Mouse (Mus musculus) embryo, embryonic 10 days (tissue): ENCODE results near the gene Oxsr1.
A peak's percentile ranks its signal among the peaks of the same experiment; 100 is the strongest.
"Not testable (repeated sequence)": the region's sequence is repeated elsewhere in the genome, so short reads cannot be mapped to it uniquely, and the experiment has no call there.

Experiments
- DNase-seq: peaks from one replicate; pipeline ENCODE4 v3.0.0-alpha.2; 2015; ENCODE audit warnings: low spot score

Gene Oxsr1

DNA sequence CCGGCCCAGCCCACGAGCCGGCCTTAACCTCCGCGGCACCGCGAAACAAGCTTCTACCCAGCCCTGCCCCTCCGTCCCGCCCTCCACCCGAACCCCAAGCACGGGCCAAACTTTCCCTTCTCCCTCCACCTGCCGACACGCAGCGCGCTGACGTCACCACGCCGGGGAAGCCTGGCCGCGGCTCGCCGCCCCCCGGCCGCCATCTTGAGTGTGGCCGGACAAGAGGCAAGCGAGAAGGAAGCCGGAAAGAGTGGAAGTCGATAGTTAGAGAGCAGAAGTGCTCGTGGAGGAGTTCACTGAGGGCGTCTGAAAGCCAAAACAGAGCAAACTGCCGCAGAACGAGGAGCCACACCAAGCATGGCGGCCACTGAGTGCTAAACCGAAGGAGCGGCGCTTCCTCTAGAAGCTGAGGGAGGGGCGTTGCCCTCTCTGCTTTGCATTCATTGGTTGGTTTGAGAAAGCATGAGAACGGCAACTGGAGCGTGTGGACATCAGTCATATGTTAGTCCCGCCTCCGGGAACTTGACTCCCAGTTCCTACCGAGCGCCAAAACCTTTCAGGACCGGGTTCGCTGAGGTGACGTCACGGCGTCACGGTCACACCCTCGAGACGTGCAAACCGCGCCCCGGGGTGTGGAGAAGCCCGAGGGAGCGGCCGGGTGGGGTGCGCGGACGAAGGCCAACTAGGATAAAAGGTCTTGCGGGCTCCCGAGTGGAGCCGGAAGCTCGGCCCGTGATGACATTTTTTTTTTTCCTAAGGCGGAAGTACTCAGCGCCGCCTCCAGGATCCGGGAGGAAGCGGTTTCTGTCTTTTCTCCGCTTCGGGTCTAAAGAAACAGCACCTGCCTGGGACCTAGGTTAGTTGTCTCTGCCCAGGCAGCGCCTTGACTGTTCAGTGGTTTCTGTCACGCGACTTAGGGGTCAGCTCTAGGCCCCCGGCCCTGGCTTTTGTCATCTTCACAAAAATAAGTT lies at the start of gene Oxsr1:
Oxsr1 (minus strand) TSS at position 139 of the 971 bp plus-strand sequence.
- peak; percentile 99 for DNase-seq

DNA sequence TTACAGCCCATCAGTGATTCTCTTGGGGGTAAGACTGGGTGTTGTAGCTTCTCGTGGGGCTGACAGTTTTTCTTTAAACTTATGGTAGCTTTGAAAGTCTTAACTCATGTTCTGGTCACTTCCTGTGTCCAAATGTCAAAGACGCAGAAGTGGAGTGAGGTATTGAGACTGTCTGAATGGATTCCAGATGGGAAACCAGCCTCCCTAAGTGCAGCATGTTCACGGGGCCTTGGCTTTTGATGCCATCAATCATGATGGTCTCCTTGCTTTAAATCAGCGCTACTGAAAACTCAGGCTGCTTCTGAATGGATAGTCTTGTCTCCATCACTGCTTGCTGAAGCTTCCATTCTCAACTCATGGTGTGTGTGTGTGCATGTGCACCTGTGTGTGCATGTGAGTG lies 49.0 kb upstream of the Oxsr1 start:
- DNase-seq = peak; percentile 52

DNA sequence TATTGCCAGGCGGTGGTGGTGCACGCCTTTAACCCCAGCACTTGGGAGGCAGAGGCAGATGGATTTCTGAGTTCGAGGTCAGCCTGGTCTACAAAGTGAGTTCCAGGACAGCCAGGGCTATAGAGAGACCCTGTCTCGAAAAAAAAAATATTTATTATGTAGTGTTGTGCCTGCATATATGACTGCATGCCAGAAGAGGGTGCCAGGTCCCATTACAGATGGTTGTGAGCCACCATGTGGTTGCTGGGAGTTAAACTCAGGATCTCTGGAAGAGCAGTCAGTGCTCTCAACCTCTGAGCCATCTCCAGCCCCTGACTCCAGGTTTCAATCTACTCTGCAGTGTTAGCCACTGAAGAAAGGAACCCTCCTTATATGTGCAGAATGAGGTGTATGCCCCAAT lies 48.5 kb upstream of the Oxsr1 start:
- not testable (repeated sequence) for DNase-seq

DNA sequence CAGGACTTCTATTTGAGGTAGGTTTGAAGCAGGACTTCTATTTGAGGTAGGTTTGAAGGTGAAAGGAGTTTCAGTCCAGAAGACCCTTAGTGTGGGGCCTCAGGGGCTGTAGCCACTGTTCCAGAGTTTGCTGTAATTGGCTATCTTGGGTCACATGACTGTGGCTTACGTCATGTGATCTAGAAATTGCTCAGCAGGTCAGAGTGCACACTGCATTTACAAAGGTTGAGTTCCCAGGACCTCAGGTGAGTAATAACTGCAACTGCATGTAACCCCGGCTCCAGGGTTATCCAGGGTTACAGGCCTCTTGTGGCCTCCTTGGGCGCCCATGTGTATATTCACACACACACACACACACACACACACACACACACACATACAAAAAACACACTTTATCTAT lies 46.1 kb upstream of the Oxsr1 start:
- DNase-seq = no peak

DNA sequence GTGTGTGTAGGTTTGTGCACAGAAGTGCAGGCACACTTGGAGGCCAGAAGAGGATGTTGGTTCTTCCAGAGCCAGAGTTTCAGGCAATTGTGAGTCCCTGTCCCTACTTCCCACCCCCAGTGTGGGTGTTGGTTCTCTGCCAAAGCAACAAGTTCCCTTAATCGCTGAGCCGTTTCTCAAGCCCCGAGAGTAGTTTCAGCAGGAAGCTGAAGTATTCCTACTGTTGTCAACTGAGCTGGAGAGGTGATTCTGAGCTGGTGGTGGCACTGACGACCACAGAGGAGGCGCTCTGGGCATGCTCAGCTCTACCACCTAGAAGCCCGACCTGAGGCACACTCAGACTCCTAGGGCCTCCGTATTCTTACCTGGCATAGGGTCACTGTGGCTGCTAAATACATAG lies 43.1 kb upstream of the Oxsr1 start, which contains the start of gene Slc22a14:
Slc22a14 (minus strand) TSS at position 270 of the 400 bp plus-strand sequence.
- no peak for DNase-seq

DNA sequence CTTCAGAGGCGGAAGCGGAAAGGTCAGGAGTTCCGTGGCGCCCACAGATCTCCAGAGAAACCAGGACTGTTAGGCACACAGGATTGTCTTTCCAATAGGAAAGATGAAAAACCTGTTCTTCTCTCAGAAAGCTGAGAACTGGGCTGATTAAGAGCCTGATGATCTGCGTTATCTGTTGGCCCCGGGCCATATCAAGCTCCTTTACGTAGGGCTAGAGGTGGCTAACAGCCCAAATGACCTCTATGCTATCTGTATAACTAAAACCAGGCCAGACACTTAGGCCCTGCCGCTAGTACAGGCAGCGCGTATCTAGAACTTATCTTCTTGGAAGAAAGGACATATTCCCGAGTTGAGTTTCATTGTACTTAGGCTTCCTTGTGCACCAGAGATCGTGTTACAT lies 41.0 kb upstream of the Oxsr1 start:
- no peak for DNase-seq

DNA sequence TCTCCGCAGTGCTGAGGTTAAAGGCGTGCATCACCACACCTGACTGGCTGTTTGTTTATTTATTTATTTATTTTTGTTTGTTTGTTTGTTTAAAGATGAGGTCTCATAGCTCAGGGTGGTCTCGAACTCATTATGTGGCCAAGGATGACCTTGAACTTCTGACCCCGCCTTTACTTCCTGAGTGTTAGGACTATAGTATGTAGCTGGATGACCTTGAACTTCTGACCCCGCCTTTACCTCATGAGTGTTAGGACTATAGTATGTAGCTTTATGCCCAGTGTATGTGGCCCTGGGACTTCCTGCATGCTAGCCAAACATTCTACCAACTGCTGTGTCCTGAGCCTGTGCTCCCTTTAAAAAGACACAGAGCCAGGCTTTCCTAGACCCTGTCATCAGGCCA lies 39.2 kb upstream of the Oxsr1 start:
- DNase-seq = no peak

DNA sequence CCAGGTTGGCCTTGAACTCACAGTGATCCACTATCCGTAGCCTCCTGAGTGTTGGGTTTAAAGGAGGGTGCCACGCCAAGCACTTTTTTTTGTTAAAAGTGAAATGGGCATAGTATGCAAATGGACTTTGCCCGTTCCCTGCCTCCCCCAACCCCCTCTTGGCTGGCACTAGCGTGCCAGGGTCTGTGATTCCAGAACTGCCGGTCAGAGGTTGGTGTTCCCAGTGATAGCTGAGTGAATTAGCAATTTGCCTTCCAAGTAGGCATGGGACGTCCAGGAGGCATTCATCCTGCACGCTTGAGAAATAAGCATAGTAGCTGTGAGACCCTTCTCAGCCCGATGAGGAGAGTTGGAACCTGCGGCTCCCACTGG lies 35.8 kb upstream of the Oxsr1 start:
- no peak for DNase-seq

DNA sequence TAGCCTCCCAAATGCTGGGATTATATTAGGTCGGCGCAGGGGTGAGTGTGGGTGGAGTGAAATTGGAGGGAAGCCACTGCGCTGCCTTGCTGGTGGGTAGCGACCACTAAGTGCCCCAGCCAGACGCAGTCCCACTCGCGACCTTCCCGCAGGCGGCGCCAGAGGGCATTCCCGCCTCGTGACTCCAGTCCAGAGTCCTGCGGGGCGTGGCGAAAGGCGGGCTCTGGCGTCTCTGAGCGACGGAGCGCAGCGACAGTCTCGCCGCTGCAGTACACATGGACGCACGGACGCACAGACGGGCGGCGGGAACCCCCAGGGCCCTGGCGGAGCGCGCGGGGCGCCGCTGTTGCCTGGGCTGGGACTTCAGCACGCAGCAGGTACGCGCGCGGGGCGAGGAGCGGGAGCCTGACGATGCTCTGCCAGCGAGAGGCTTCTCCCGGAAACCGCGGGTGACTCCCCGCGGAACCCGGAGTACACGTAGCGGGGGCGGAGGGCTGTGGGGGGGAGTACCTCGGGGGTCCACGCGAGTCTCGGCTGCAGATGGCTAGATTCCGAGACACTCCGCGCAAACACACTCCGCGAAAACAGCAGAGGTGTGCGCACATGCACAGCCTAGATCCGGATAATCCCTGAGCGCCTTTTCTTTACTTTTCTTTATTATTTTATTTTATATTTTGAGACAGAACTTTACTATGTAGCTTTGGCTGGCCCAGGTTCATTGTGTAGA lies 35.3 kb upstream of the Oxsr1 start, which contains the start of gene Xylb:
Xylb (plus strand) TSS at position 51 of the 727 bp plus-strand sequence.
- peak; percentile 95 for DNase-seq

DNA sequence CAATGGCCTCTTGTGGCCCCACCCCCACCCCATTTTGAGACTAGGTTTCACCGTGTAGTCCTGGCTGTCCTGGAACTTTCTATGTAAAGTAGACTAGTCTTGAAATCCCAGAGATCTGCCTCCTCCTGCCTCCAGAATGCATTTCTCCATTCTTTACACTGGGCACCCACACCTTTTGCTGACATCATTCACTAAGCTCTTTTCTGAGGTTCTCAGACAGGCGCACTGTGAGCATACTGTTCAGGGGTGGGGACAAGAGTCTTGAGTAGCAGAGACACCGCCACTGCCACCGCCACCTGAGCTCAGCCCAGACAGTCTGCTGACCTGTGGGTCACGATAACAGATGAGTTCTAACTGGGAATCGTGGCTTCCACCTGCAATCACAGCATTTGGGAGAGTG lies 33.7 kb upstream of the Oxsr1 start:
- no peak for DNase-seq

DNA sequence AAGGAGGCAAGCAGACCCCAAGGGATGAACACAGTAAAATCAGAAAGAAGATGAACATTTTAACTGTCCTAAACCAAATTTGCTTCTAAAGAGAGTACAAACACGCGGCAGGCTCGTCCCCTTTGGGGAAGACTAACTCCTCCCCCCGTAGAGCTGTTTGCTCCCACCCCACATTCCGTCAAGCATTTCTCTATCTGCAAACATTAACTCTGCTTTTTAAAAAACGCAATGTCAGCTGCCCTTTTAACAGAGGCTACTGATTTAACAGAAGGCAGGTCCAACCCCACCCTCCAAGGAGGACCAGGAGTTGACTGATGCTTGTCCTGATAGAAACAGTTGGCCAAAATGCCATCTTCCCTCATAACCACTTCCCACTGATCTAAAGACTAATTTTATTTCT lies 31.7 kb upstream of the Oxsr1 start:
- DNase-seq = no peak

DNA sequence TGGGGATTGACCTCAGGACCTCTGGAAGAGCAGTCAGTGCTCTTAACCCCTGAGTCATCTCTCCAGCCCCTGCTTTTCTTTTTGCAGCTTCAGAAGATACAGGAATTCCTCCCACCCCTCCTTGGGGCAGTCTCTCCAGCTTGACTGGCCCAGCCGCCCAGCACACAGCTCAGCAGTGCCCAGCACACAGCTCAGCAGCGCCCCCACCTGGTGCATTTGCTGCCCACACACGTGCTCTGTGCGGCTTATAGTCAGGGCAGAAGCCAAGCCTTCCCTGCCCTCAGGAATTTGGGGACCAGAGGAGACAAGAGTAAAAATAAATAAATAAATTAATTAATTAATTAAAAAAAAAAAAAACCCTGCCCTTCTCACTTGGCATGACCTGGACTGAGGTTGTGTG lies 29.8 kb upstream of the Oxsr1 start:
- DNase-seq = peak; percentile 89

DNA sequence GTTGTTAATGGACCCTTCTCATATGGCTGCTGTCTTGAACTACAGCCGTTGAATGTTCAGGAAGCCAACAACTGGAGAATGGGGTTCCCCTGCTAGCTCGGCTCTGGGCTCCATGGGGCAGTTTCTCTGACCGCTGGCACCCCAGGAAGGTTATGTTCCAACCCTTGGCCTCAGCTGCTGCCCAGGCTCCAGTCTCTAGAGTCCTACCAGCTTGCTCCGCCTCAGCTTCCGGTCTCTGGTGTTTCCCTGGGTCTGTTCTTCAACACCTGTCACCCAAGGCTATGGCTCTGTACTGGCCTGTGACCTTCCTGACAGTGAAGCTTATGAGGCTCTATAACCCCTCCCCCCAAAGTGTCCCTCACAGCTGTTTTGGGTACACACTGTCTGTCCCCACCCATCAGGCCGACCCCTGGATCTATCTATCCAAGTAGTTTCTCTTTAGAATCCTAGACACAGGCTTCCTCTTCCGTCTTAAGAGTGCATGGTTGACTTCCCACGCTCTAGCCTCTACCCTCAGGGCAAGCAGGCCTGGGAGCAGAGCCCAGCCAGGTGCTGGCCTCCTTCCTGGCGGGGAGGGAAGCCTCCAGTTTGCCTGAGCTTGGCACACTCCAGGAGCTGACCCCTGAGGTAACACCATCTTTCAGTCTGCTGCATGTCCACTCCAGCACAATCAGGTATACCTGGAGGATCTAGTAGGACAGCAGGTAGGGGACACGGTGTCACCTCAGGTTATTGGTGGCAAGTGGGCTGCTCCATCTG lies 28.9 kb upstream of the Oxsr1 start:
- no peak for DNase-seq

DNA sequence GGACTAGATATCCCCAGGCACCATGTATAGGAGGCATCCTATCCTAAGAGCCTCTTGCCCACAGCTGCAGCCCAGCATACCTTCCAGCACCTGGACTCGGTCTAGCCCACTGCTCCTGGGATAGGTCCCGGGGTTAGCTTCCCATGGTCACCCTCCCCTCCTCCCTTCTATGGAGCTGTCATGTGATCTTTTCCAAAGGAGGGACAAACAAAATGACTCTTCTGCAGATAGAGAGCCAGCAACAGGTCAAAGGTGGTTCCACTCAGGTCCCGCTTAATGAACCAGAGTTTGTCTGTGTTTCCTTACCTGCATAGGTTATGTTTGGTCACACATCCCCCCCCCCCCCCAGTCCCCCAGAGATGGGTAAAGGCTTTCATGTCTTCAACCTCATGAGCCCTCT lies 28.3 kb upstream of the Oxsr1 start:
- no peak for DNase-seq

DNA sequence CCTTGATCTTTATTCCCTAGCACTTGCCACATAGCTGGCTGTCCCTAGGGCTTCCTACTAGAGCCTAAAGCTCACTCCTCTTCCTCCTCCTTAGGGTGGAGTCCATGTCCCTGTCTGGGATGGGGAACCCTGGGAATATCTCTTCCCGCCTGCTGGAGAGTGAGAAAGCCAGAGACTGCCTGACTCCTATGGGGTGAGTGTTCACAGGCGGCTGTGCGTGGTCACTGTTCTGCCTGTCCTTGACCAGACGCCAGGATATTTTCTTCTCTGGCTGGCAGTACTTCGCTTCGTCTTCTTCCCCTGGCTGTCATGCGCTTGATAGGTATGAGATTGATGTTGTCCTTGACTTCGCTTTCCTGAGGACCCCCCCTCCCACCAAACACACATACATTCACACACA lies 24.1 kb upstream of the Oxsr1 start:
- DNase-seq = no peak

DNA sequence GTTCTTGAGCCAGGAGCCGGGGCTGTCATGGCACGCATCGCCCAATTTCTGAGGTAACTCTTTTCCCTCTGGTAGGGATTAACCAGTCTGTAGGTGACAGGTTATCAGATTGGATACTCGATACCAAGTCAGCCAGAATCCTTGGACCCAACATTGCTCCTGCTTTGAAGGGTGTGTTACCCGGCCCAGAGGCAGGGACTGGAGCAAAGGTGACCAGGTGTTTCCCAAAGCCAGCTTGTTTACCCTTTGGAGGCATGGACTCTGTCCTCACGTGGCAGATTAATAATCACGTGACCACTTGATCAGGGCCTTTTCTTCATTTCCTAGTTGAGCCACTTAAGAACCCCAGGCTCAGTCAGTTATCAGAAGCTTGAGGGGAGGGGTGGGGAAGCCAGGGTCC lies 20.5 kb upstream of the Oxsr1 start:
- DNase-seq = no peak

DNA sequence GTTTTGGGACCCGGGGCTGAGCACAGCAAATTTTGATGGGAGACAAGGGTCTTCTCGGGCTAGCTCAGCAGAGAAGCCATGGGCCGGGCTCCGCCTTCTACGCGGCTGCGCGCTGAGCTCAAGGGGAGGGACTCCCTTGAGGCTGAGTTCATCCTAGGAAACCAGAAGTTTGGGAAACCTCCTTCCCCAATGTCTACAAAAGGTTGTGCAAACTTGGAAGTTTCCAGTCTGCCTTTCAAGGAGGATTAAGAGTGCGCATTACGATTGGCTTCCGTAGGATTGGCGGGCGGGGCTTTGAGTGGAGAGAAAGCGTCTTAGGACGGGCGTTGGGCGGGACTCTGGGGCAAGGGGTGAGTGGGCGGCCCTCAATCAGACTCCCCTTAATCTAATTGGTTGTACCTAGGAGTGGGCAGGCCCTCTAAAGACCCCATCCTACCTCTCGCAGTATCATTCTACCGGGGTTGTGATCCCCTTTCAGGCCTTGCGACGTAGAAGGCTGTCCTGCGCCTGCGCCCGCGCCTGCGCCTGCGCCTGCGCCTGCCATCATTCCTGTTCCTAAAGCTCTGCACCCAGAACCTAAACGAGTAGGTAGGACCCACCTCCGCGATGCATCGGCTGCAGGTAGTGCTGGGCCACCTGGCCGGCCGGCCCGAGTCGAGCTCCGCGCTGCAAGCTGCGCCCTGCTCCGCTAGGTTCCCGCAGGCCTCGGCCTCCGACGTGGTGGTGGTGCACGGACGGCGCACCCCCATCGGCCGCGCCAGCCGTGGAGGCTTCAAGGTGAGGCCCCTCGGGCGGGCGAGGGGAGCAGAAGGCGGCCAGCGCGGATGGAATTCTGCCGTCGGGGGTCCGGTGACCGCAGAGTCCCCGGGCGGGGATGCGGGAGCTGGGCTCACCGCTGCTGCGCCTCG lies 18.9 kb upstream of the Oxsr1 start, which contains the start of gene Myd88:
Myd88 (minus strand) TSS at position 503 of the 908 bp plus-strand sequence.
- DNase-seq = peak; percentile 97

DNA sequence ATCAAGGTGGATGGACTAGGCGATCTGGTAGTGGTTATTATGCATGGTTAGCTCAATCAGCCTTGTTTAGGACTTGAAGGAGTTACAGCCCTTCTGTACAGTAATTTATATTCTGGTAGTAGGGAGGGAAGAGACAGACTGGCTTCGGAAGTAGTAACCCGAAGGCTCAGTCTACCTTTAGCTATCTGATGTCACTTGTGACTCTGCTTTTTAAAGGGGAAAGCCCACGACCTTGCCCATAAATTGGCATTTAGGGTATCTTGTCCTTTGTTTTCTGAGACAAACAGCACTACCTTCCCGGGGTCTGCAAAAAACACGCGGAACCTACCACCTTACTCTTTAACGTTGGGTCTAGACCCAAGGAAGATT lies 18.0 kb upstream of the Oxsr1 start:
- no peak for DNase-seq

DNA sequence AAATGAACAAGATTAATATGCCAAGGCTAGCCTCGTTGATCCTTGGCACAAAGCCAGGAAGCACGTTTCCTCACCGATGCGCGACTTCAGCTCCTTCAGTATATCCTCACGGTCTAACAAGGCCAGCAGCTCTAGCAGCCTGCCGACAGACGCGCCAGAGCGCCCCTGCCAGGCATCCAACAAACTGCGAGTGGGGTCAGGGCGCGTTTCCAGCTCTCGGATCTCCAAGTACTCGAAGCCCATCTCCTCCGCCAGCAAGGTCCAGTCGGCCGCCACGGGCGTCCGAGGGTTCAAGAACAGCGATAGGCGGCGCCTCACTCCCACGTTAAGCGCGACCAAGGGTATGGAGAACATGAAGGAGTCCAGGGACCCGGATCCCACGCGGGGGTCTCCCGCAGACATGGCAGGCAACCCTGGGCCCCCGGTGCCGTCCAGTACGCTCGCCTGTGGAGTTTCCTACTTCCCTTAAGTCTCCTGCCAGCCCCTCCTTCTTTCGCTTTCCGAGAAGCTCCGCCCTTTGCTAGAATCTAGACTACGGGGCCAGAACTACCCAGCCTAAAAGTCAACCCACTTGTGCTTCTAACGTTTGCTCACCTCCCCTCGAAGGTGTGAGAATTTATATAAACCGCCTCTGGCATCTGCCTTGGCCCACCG lies 17.5 kb upstream of the Oxsr1 start, which contains the start of gene Acaa1a:
Acaa1a (plus strand) TSS at position 119 of the 654 bp plus-strand sequence.
- peak; percentile 62 for DNase-seq

DNA sequence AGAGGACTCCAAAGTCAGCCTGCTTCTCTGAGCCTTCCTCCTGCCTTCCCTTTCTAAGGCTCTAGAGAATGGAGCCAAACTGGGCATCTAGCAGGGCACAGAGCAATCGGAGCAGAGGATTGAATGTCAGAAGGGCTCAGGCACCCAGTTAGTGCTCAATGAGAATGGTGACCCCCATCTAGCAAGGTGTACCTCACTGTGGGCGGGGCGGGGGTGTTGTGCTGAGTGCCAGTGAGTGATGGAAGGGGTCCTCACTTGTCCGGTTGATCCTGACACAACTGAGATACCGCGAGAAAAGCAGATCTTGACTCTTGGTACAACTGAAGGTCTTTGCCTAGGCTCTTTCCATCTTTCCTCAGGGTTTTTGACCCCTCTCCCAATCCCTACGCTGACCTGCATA lies 16.9 kb upstream of the Oxsr1 start:
- DNase-seq = no peak

DNA sequence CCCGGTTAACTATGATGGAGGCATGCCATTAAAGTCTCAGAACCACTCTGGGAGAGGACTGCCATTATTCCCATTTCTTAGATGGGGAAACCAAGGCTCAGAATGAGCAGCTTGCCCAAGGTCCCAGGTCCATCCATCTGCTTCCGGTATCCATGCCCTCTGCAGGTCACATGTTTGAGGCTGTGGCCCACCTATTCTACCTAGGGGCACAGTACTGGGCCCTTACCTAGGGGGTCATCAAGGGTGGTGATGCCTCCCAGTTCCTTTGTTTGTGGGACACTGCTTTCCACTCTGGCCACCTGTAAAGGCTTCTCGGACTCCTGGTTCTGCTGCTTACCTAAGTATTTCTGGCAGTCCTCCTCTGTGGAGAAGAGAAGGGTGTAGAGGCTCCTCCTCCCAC lies 16.1 kb upstream of the Oxsr1 start:
- DNase-seq = no peak
